Mouse (Mus musculus): Measurements from ENCODE around the gene Sec24c. TPM values are rescaled to one million over a fixed set of nuclear protein-coding genes. Genes with fewer than 3 reads are reported as not detected.

Gene Sec24c
- total RNA-seq (2023) = 249 TPM

GRCm38 (mm10) chr14:20674064-20674833 is at the start of gene Sec24c:
Gene Sec24c (plus strand): TSS chr14:20674308.

GRCm38 (mm10) chr14:20640644-20641437 is 33.3 kb upstream of the Sec24c start, which contains the start of gene Usp54:
Gene Usp54 (minus strand): TSS chr14:20641063.

GRCm38 (mm10) chr14:20656361-20656760 is 17.7 kb upstream of the Sec24c start, which contains the start of gene Myoz1:
Gene Myoz1 (minus strand): TSS chr14:20656540.

GRCm38 (mm10) chr14:20668154-20668810 is 5.8 kb upstream of the Sec24c start, which contains the start of gene Synpo2l:
Gene Synpo2l (minus strand): TSS chr14:20668354.

GRCm38 (mm10) chr14:20694884-20695760 is 21.0 kb downstream of the Sec24c start, which contains the start of gene Fut11:
Gene Fut11 (plus strand): TSS chr14:20694968.

GRCm38 (mm10) chr14:20702741-20703381 is 28.8 kb downstream of the Sec24c start, which contains the start of gene Chchd1:
Gene Chchd1 (plus strand): TSS chr14:20703006.

GRCm38 (mm10) chr14:20707201-20708190 is 33.4 kb downstream of the Sec24c start, which contains the start of gene Zswim8:
Gene Zswim8 (plus strand): TSS chr14:20707552.

GRCm38 (mm10) chr14:20733952-20734774 is 60.1 kb downstream of the Sec24c start, which contains the start of gene Ndst2:
Gene Ndst2 (minus strand): TSS chr14:20734562.

Other genes starting within 250 kb of the Sec24c start
- gene Cfap70, start 222.1 kb upstream of the Sec24c start, total RNA-seq (2023) = not detected
- 33.3 TPM for gene Anxa7, start 194.2 kb upstream of the Sec24c start, total RNA-seq (2023)
- gene Mss51, start 177.4 kb upstream of the Sec24c start, total RNA-seq (2023) = 9.3 TPM
- gene Ppp3cb, start 127.7 kb upstream of the Sec24c start, total RNA-seq (2023) = 92.8 TPM
- 6.4 TPM for gene Usp54, start 33.2 kb upstream of the Sec24c start, total RNA-seq (2023)
- gene Myoz1, start 17.8 kb upstream of the Sec24c start, total RNA-seq (2023) = not detected
- gene Synpo2l, start 6.0 kb upstream of the Sec24c start, total RNA-seq (2023) = not detected
- gene Fut11, start 20.7 kb downstream of the Sec24c start, total RNA-seq (2023) = 5.3 TPM
- gene Chchd1, start 28.7 kb downstream of the Sec24c start, total RNA-seq (2023) = 36.5 TPM
- 151 TPM for gene Zswim8, start 33.2 kb downstream of the Sec24c start, total RNA-seq (2023)
- 50.9 TPM for gene Ndst2, start 60.3 kb downstream of the Sec24c start, total RNA-seq (2023)
- gene Camk2g, start 119.8 kb downstream of the Sec24c start, total RNA-seq (2023) = 51.7 TPM
- gene Plau, start 162.4 kb downstream of the Sec24c start, total RNA-seq (2023) = 0.44 TPM